Mouse (Mus musculus): ENCODE data around the gene Rhot1. TPM values are rescaled to one million over a fixed set of nuclear protein-coding genes. Genes with fewer than 3 reads are reported as not detected.
"Not testable (repeated sequence)": the region's sequence is repeated elsewhere in the genome, so short reads cannot be mapped to it uniquely, and the experiment has no call there.

Rhot1 gene
- polyA plus RNA-seq, 1 experiment from 2014 or later: 28.4 TPM

DNA sequence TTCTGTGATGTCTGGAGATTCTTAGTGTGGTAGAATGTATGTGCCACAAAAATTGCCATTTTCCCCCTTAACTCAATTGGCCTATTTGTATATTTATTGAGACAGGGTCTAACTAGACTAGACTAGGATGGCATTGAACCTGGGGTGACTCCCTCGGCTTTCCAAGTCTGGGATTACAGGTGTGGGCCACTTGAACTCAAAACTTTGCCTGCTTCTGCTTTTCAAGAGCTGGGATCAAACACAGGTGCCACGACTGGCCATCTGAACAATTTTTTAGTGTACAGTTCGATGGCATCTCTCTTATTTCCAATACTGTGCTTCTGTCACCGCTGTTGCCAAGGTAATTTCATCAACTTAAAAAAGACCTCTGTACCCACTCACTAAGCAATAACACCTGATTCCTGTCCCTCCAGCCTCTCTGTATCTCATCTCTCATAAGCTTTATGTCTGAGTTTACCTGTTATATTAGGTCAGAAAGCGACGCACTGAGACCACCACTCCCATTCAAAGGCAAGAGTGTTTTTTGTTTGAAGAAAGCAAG lies 24.2 kb upstream of the Rhot1 start:
- ATAC-seq (ENCODE audit: low FRiP score, low TSS enrichment) (no peak), DNase-seq (ENCODE audit: low spot score) (no peak)
- no peaks in the 10 kb centered on the region for H3K27me3 ChIP-seq (ENCODE audit: control insufficient read depth, insufficient read depth, low read length)
- no peaks in the 10 kb centered on the region for H3K9me3 ChIP-seq (ENCODE audit: control insufficient read depth, low read length)
- peaks cover 4% of the 10 kb centered on the region; the same call in 1 of the 2 replicates for H3K36me3 ChIP-seq (ENCODE audit: control insufficient read depth, insufficient read depth, low read length)
- no peaks in the 10 kb centered on the region for H3K4me1 ChIP-seq (replicated peaks; ENCODE audit: control insufficient read depth, insufficient read depth)
- TF ChIP-seq EP300 (optimal IDR thresholded peaks at IDR 0.05): no peak
- no peak for TF ChIP-seq CTCF (IDR thresholded peaks at IDR 0.05; ENCODE audit: low read depth)
- H3K9ac ChIP-seq (ENCODE audit: low read length): peak overlapping the region; percentile 92
- 79% methylated on average over 6 of the region's 6 CpGs for WGBS
- peak overlapping the region; percentile 86 for H3K4me2 ChIP-seq (replicated peaks; ENCODE audit: low read depth)
- H3K4me3 ChIP-seq (ENCODE audit: low read depth, low read length): peak overlapping the region; percentile 87
- peak overlapping the region; percentile 95 for H3K27ac ChIP-seq (replicated peaks)

DNA sequence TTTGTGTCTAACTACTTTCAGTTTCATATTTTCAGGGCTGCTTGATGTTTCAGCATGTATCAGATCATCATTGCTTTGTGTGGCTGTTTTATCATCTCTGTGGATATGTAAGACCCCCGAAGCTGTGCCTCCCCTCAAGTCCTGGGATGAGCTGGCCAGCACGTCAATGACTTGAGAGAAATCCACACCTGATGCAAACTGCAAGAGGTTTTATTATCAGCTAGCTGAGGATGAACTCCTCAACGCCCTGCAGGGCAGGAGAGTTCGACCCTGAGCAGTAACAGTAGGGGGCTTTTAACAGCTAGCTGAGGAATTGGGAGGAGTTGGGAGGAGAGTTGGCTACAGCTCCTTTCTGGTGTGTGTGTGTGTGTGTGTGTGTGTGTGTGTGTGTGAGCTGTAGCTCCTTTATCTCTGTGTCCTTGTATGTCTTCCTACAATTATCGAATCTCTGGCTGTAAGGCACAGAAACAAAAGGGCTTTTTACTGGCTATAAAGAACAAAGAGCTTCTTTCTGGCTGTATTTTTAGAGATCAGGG lies 23.3 kb upstream of the Rhot1 start:
- H3K4me3 ChIP-seq (ENCODE audit: low read depth, low read length); ATAC-seq (ENCODE audit: low FRiP score, low TSS enrichment); H3K27ac ChIP-seq (replicated peaks); H3K9ac ChIP-seq (ENCODE audit: low read length); H3K36me3 ChIP-seq (ENCODE audit: control insufficient read depth, insufficient read depth, low read length); H3K4me1 ChIP-seq (replicated peaks; ENCODE audit: control insufficient read depth, insufficient read depth); H3K27me3 ChIP-seq (ENCODE audit: control insufficient read depth, insufficient read depth, low read length); H3K9me3 ChIP-seq (ENCODE audit: control insufficient read depth, low read length); H3K4me2 ChIP-seq (replicated peaks; ENCODE audit: low read depth); DNase-seq (ENCODE audit: low spot score): not testable (repeated sequence)
- 72% methylated on average over 5 of the region's 5 CpGs for WGBS

DNA sequence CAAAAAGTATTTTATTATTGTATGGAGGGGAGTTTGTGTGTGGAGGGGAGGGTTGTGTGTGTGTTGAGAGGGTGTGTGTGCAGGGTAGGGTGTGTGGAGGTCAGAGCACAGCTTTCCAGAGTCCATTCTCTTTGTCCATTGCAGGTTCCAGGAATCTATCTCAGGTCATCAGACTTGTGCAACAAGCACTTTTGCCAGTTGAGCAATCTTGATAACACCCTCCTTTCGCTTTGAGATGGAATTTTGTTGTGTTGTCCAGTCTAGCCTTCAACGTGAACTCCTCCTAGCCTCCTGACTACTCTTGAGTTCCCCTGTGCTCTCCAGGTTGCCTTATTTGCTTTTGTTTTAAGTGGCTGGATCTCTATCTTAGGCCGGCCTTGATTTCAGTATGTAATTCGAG lies 18.5 kb upstream of the Rhot1 start:
- peaks cover 11% of the 10 kb centered on the region for H3K36me3 ChIP-seq (ENCODE audit: control insufficient read depth, insufficient read depth, low read length)
- 48% methylated on average over 4 of the region's 4 CpGs for WGBS
- TF ChIP-seq CTCF (IDR thresholded peaks at IDR 0.05; ENCODE audit: low read depth): no peak
- no peak for TF ChIP-seq EP300 (optimal IDR thresholded peaks at IDR 0.05)
- no peak overlapping the region for H3K27ac ChIP-seq (replicated peaks)
- no peaks in the 10 kb centered on the region for H3K9me3 ChIP-seq (ENCODE audit: control insufficient read depth, low read length)
- ATAC-seq (ENCODE audit: low FRiP score, low TSS enrichment): no peak
- H3K4me2 ChIP-seq (replicated peaks; ENCODE audit: low read depth): no peak overlapping the region
- DNase-seq (ENCODE audit: low spot score): no peak
- no peak overlapping the region for H3K9ac ChIP-seq (ENCODE audit: low read length)
- no peaks in the 10 kb centered on the region for H3K4me1 ChIP-seq (replicated peaks; ENCODE audit: control insufficient read depth, insufficient read depth)
- H3K4me3 ChIP-seq (ENCODE audit: low read depth, low read length): no peak overlapping the region
- H3K27me3 ChIP-seq (ENCODE audit: control insufficient read depth, insufficient read depth, low read length): no peaks in the 10 kb centered on the region

DNA sequence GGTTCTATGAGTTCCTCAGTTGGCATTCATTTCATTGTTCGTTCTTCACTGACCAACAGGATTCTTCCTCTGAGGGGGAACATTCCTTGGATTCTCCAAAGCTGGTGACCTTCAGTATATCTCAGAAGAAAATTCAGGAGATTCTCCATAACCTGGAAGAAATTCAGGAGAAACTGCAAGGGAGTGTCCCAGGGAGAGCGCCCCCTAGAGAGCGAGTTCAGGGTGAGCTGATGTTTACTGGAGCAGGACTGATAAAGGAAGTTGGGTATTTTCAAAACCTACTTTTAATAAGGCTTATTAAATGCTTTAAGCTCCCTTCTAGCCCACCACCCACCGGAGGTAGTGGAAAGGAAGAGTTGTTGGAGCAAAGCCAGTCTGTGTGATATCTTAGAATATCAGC lies 15.0 kb upstream of the Rhot1 start:
- TF ChIP-seq CTCF (IDR thresholded peaks at IDR 0.05; ENCODE audit: low read depth) (peak; percentile 33), EP300 (optimal IDR thresholded peaks at IDR 0.05) (no peak)
- H3K9me3 ChIP-seq (ENCODE audit: control insufficient read depth, low read length): no peaks in the 10 kb centered on the region
- WGBS: 66% methylated on average over 4 of the region's 4 CpGs
- no peak overlapping the region for H3K4me3 ChIP-seq (ENCODE audit: low read depth, low read length)
- DNase-seq (ENCODE audit: low spot score): no peak
- no peak overlapping the region for H3K4me2 ChIP-seq (replicated peaks; ENCODE audit: low read depth)
- H3K36me3 ChIP-seq (ENCODE audit: control insufficient read depth, insufficient read depth, low read length): peaks cover 11% of the 10 kb centered on the region
- no peaks in the 10 kb centered on the region for H3K4me1 ChIP-seq (replicated peaks; ENCODE audit: control insufficient read depth, insufficient read depth)
- no peak overlapping the region for H3K9ac ChIP-seq (ENCODE audit: low read length)
- no peaks in the 10 kb centered on the region for H3K27me3 ChIP-seq (ENCODE audit: control insufficient read depth, insufficient read depth, low read length)
- H3K27ac ChIP-seq (replicated peaks): no peak overlapping the region
- no peak for ATAC-seq (ENCODE audit: low FRiP score, low TSS enrichment)

DNA sequence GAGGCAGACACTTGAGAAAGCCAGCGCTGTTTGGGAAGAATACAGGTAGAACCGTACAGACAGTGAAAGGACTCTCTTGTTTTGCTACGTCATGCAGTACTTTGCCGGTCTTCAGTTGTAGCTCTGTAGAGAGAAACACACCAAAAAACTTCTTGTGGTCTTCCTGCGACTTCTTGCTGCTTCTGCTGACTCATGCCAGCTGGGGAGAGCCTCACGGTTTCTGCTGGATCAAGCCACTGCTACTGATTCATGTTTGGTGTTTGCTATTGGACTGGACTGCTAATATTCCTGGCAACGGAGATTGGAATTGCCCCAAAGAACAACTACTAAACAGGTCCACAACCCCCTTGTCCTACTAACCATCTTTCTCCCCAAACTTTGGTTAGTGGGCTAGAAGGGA lies 12.5 kb upstream of the Rhot1 start:
- no peak for TF ChIP-seq EP300 (optimal IDR thresholded peaks at IDR 0.05)
- TF ChIP-seq CTCF (IDR thresholded peaks at IDR 0.05; ENCODE audit: low read depth): no peak
- no peak overlapping the region for H3K9ac ChIP-seq (ENCODE audit: low read length)
- H3K9me3 ChIP-seq (ENCODE audit: control insufficient read depth, low read length): no peaks in the 10 kb centered on the region
- 87% methylated on average over 7 of the region's 7 CpGs for WGBS
- no peak for DNase-seq (ENCODE audit: low spot score)
- no peak overlapping the region for H3K4me3 ChIP-seq (ENCODE audit: low read depth, low read length)
- no peak for ATAC-seq (ENCODE audit: low FRiP score, low TSS enrichment)
- H3K36me3 ChIP-seq (ENCODE audit: control insufficient read depth, insufficient read depth, low read length): peaks cover 7% of the 10 kb centered on the region
- H3K4me1 ChIP-seq (replicated peaks; ENCODE audit: control insufficient read depth, insufficient read depth): no peaks in the 10 kb centered on the region
- no peak overlapping the region for H3K27ac ChIP-seq (replicated peaks)
- H3K4me2 ChIP-seq (replicated peaks; ENCODE audit: low read depth): no peak overlapping the region
- no peaks in the 10 kb centered on the region for H3K27me3 ChIP-seq (ENCODE audit: control insufficient read depth, insufficient read depth, low read length)

DNA sequence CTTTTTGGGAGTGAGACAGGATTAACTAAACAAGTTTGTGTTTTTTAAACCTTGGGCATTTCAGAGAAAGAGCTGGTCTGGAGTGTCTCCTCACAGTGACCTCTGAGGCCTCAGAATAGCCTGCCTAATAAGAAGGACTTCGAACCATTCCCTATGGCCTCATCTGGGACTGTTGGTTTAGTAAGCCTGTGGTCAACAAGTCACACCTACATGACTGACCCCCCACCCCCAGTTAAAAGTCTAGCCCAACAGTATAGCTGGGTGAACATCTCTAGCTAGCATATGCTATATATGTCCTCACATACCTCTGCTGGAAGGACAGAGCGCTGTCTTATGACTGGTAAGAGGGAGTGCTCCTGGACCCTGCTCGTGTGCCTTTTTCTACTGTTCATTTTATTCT lies 9.5 kb upstream of the Rhot1 start:
- 89% methylated on average over 3 of the region's 3 CpGs for WGBS
- H3K4me3 ChIP-seq (ENCODE audit: low read depth, low read length): no peak overlapping the region
- no peak overlapping the region for H3K4me2 ChIP-seq (replicated peaks; ENCODE audit: low read depth)
- peaks cover 3% of the 10 kb centered on the region for H3K36me3 ChIP-seq (ENCODE audit: control insufficient read depth, insufficient read depth, low read length)
- TF ChIP-seq CTCF (IDR thresholded peaks at IDR 0.05; ENCODE audit: low read depth) (no peak), EP300 (optimal IDR thresholded peaks at IDR 0.05) (no peak)
- no peaks in the 10 kb centered on the region for H3K27me3 ChIP-seq (ENCODE audit: control insufficient read depth, insufficient read depth, low read length)
- H3K27ac ChIP-seq (replicated peaks): no peak overlapping the region
- no peaks in the 10 kb centered on the region for H3K4me1 ChIP-seq (replicated peaks; ENCODE audit: control insufficient read depth, insufficient read depth)
- DNase-seq (ENCODE audit: low spot score) (no peak), ATAC-seq (ENCODE audit: low FRiP score, low TSS enrichment) (no peak)
- no peak overlapping the region for H3K9ac ChIP-seq (ENCODE audit: low read length)
- no peaks in the 10 kb centered on the region for H3K9me3 ChIP-seq (ENCODE audit: control insufficient read depth, low read length)
